Mouse (Mus musculus): ENCODE measurements at regions not wholly inside any gene's neighbourhood (a gene's known extent, or its start where the extent isn't known, plus 50 kb on each side); places are given as distances from the start of the nearest gene placed in this dataset.

DNA sequence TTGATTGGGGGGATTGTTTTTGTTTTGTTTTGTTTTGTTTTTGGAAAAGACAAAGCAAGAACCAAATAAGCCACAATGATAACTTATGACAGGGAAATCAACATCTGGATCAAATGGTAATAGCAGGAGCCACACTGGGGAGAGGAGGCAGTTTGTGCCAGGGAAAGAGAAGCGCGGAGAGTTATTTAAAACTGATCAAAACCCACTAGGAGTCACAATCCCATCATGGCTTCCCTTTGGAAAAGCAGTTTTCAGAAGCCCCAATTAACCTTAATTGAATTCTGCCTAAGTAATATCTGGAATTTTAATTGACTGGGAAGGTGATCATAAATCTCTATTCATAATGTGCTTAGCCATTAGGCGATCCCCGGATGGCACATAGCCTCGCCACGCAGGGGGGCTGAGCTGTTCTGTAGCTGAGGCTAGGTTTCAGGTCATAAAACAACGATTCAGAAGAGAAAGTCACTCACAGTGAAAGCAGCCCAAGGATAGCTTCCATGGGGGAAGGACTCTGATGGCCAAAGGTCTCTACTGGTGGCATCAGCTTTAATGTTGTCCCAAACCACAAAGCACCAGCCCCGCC is 86.4 kb upstream of the Noct start:
- no peak for DNase-seq (ENCODE audit: low spot score in 2 of 2)

DNA sequence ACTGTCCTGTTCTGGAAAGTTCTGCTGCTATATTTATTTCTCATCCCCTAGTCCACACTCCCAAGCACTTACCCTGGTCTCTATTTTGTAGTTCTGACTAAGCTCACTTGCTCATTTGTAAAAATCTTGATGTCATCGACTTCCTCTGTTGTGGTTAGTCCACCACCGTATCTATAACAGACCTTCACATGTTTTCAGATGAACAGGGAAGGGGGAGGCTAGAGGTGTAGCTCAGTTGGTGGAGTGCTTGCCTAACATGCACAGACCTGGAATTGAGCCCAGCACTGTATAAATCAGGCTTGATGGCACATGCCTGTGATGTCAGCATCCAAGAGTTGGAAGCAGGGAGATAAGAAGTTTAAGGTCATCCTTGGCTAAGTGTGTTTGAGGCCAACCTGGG is 78.3 kb upstream of the Noct start:
- DNase-seq (ENCODE audit: low spot score in 2 of 2), result no peak

DNA sequence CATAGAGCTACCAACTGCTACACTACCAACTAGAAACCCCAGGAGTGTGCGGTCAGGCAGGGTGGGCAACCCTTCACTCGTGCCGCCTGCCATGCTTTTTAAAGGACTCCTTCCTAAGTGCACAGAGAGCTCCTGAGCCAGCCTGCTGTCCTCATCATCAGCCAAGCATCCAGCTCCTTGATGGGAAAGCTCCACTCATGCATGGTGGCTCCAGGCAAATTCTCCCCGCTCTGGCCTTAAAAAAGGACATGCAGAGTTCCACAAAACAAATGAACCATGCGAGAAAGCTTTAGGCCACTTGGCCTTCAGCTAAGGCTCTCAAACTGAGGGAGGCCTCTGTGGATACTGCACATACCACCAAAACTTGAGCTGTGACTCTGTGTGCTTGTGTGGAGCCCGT is 74.2 kb upstream of the Noct start:
- no peak for DNase-seq (ENCODE audit: low spot score in 2 of 2)

DNA sequence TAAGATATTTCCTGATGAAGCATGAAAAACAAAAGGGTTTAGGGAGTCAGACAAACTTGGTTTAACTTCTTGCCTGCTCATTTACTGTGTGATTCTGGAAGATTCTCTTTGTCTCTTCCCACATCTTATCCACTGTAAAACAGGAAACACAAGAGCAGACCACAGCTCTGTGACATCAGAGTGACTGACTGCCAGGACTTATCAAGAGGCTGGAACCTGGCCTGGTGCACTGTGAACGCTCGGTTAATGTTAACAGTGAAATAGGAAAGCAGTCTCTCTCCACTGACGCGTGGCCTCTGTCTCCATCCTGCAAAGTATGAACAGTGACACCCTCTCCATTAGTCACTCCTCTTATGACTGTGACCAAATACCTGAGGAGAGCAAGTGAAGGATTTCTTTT is 73.1 kb upstream of the Noct start:
- no peak for DNase-seq (ENCODE audit: low spot score in 2 of 2)

DNA sequence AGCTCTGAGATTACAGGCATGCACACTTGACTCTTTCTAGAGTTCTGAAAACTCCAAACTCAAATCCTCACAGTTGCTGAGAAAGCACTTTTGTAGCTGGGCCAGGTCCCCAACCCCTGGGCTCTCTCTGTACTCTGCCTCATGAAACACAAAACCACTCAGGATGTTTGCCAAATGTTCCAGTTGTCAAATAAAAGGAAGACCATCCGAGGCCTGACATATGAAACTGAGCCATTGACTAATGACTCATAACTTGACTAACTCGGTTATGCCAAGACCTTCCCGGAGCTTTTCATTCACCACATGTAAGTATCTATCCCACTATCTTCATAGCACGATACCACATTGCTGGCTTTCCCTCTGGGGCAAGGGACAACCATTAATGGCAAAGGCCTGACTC is 68.6 kb upstream of the Noct start:
- DNase-seq (ENCODE audit: low spot score in 2 of 2), result no peak

DNA sequence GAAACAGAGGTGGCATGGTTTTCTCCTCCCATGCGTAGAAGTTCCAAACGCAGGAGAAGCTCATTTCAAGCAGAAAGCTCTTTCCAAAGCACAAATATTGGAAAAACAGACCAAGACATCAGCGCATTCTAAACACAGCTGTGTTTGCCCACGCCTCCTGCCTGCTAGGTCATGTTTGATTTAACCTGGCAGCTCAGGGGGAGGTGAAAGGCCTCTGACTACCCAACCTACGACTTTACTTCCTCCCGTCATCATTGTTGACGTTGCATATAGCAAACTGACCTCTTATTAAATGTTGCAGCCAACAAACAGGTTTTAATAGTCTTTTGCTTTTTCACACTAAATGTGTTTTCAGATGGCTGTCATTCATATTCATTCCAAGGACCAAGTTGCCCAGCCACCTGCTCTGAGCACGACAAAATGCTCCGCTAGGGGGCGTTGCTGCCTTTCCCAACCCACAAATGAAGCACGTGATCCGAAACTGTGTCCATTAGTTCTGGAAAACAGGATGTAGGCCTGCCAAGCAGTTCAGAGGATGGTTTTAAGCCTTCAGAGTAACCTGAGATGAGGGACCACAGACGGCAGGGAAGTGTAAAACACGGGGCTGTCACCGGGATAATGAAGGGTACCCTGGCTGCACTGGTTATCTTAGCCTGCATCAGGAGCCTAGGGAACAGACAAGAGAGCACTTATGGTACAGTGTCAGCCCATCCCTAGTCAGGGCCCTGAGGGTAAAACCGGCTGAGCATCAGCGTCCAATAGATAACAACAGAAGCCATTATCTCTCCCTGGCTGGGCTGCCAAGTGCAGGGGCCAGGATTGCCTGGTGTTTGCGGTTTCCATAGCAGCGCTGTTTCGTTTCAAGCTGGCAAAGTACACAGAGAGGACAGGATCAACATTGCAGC is 67.6 kb upstream of the Noct start:
- DNase-seq (ENCODE audit: low spot score in 2 of 2), result peak; percentile 52 to 64

DNA sequence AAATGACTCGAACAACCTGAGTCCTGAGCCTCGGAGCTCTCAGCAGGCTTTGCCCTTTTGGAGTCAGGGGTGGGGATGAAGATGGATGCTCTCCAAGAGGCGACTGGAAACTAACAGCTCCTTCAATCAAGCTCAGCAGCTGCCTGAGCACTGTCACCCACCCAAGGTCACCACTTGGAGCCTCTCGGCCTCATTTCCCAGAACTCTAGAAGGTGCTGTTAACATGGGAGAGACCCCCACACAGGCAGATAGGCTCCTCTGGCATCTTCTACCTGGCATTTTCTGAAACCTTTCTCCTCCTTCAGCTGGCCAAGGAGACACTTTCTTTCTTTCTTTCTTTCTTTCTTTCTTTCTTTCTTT is 67.0 kb upstream of the Noct start:
- DNase-seq (ENCODE audit: low spot score in 2 of 2), result no peak

DNA sequence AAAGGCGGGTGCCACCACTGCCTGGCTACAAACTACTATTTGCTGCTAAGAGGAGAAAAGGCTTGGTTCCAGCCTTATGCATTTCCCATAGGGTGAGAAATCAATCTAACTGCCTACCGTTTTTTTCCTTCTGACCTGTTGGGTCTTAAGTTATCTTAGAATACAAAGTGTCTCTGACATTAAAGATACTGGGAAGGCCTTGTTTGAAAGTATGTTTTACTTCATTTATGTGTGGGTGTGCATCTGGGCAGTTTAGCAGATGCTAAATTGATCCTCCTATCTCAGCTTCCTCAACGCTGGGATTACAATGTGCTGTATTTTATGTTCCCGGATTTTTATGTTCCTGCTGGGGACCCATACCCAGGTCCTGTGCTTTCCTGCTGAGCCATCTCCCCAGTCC is 65.8 kb upstream of the Noct start:
- DNase-seq (ENCODE audit: low spot score in 2 of 2), result no peak

DNA sequence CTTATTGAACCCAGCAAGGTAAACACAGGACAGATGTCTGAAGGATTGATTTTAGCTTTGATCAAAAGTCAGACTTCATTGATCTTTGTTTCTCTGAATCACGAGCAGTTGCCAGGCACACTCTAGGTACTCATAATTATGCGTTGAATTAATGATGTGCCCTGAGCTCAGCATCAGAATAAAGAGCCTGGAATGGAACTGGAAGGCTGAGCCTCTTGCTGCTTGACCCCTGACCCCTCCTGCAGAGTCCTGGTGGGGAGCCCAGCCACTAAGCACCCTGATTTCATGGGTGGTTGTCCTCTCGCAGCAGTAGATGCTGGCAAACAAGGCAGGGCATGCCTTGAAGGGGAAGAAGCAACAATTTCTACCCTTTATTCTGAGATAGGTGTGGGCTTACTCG is 64.9 kb upstream of the Noct start:
- DNase-seq (ENCODE audit: low spot score in 2 of 2), result no peak

DNA sequence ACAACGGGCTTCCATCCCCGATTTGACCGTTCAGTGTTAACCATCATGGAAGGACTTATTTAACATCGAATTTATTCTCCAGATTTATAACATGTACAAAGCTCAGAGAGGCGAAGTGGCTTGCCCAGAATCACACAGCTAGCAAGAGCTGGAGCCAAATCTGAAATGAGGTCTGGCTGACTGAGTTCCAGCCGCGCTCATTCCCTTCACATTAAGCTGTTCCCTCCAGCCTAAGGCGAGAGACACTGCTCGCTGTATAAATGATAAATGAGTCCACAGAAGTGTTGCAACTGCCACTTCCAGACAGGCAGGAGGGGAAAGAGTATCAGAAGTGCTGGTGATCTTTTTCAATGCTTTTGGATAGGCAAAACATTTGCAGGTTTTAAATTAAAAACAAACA is 64.4 kb upstream of the Noct start:
- DNase-seq (ENCODE audit: low spot score in 2 of 2), result no peak

DNA sequence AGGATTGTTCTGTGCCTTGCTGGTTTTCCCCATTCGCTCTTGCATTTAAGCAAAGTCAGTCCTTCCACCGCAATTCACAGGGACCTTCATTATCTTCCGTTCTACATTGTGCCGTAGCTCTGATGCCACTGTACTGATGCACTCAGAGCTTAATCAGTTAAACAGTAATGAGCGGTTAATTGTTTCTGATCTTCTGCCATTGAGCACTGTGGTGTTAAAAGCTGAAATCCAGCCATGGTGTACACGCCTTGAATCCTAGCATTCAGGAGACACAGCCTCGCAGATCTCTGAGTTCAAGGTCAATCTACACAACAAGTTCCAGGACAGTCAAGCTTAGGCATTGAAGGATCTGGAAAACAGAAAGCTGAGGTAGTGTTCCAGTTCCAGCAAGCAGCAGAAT is 63.6 kb upstream of the Noct start:
- no peak for DNase-seq (ENCODE audit: low spot score in 2 of 2)

DNA sequence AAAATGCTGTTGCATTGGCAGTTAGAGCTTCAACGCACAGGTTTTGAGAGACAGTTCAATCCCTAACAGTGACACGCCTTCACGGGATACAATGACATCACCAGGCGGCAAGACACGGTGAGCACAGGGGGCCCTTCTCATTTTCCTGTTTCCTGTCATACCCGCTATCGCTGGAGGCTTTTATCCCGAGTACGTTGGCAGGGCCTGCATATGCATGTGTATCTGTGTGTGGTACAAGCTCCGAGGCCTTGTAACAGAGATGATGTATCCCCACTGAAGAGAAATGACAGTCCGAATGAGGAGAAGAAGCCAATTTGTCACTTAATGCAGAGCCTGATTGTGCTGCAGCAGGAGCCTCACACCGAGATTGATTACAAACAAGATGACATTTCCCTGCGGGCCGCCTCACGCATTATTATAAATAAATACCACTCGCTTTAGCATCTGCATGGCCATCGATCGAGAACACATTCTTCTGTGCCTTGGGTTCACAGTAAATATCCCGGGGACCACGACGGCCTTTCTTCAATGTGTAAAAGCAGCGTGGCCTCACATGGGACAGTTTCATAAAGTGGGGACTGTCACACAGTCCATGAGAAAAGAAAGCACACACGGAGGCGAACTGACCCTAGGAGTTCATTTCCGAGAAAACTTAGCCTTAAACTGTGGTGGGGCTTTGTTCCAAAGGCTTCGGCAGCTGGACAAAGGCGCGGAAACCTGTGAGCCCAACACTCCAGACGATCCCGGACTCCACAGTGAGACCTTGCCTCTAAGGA is 54.9 kb upstream of the Noct start:
- DNase-seq (ENCODE audit: low spot score in 2 of 2), result no peak

DNA sequence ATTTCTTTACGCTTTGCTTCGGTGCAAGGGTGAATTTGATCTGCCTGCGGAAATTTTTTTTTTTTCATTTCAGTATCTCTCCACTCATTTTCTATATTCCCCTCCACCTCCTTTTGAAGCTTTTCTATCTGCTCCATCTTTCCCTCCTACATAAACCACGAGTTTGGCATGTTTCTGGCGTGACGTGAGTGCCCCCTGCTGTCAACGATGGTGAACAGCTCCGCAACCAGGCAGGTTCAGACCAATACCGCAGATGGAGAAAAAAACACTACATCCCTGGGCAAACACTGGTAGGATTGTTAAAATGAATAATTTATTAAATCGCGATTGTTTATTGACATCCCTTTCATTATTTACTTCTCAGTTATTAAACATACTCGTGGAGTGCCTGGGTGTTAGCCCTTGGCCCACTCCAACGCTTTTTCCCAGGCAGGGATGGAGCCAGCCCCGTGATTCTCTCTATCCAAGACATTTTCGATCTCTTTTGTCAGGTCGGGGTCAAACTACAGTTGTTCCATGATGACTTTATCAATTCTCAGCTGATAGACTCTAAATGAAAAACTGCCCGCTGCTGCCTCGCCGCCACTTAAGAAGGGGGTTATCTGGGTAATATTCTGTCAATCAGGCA is 53.9 kb upstream of the Noct start:
- DNase-seq (ENCODE audit: low spot score in 2 of 2), result peak; percentile 73 to 79
